Mouse (Mus musculus) embryo, embryonic 10.5 days (tissue): ENCODE measurements at regions not wholly inside any gene's neighbourhood (a gene's known extent, or its start where the extent isn't known, plus 50 kb on each side); places are given as distances from the start of the nearest gene placed in this dataset.
"Not testable (repeated sequence)": the region's sequence is repeated elsewhere in the genome, so short reads cannot be mapped to it uniquely, and the experiment has no call there.

ENCODE experiments used
- DNase-seq: peaks from one replicate; pipeline ENCODE4 v3.0.0-alpha.2; 2015; ENCODE audit warnings: low spot score

DNA sequence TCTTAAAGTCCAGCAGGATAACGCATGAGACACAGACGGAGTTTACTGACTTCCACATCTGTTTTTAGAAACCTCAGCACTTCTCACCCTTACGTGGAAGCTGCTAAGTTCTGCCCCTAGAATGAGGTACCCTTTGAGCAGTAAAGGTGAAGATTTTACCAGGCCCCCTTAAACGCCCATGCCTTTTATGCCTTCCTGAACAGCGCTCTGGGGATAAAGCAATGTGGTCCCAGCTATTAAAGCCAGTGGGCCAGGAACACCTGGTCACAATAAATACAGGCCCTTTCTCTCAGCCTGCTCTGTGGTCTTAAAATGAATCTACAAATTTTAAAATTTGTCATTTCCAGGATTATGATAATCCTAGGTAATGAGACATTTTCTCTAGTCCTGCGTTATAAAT, 57.9 kb downstream of the Llph start:
- DNase-seq: no peak

DNA sequence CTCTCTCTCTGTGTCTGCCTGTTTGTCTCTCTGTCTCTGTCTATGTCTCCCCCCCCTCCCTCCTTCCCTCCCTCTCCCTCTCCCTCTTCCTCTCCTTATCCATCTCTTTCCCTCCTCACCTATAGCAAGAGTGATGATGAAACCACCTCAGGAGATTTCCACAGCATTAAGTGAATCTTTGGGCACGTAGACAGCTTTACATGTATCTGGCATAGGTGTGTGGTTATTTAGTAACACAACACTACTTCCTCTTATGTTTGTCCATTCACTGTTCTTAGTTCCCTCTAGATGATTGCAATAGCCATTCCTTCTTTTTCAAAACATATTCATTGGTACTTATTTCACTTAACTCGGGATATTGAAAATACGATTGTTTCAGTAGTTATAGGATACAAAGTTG, 65.0 kb downstream of the Llph start:
- DNase-seq: no peak

DNA sequence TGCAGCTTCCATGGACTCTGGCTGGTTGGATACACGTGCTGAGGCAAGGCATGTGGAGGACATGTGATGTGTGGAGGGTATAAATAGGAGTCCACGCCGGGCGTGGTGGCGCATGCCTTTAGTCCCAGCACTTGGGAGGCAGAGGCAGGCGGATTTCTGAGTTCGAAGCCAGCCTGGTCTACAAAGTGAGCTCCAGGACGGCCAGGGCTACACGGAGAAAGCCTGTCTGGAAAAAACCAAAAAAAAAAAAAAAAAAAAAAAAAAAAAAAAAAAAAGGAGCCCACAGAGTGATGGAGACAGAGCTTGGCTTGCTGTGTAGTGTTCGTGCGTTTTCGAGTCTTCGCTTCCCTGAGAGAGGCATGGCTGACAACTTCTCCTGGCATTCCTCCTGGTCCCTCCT, 66.5 kb downstream of the Llph start:
- DNase-seq: not testable (repeated sequence)

DNA sequence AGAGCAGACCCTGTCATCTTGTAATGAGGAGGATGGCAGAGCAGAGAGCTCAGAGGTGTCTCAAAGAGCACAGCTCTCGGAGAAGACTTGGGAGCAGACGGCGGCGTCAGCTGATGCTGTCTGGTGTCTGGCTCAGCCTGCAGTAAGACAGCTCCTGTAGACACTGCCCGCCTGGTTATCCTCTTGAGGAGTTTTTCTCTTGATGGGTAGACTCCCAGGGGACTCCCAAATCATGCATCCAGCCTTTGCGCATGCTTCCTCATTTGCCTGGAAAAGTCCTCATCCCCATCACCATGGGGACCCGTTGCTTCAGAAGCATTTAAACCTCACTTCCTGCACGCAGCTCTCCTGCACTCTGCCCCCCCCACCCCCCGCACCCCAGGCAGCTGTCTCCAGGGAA, 67.6 kb downstream of the Llph start:
- DNase-seq: peak; percentile 54

DNA sequence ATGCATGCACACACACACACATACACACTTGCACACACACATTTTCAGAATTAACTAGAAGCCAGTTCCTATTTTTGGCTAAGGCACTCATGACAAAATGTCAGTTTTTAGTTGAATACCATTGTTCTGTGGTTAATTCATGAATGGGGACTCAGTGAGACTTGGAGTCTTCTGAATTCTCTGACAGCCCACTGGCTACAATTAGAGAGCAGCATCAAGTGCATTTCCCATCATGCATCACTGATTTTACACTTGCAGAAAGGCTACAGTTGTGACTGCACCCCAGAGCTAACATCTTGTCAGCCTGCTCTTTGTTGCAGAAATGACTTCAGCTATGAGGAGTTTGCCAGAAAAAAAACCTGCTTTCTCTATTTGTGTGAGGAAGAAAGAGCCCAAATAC, 70.4 kb downstream of the Llph start:
- no peak for DNase-seq

DNA sequence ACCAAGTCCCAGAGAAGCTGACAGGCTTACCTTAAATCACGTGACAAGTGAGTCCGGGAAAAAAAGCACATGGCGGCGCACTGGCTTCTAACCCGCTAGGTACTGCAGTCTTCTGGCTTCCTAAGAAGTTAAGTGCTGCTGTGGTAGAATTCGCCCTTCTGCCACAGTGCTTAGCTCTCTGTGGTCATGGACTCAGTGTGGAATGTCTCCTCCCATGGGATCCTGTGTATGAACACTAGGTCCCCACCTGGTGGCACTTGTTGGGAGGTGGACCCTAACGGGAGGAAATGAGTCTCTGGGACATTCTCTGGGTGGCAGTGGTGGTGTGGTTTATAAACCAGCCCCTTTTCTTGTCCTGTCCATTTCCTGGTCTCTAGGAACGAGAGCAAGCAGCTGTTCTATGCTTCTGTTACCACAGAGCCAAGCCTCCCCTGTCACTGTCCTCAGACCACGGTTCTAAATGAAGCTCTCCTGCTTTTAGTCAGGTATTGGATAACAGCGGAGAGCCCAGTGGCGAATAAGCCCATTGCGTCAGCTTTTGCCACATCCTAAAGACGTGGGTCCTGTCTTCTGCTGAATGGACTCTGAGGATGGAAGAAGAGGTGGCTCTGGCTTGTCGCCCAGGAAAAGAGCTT, 71.5 kb downstream of the Llph start:
- no peak for DNase-seq

DNA sequence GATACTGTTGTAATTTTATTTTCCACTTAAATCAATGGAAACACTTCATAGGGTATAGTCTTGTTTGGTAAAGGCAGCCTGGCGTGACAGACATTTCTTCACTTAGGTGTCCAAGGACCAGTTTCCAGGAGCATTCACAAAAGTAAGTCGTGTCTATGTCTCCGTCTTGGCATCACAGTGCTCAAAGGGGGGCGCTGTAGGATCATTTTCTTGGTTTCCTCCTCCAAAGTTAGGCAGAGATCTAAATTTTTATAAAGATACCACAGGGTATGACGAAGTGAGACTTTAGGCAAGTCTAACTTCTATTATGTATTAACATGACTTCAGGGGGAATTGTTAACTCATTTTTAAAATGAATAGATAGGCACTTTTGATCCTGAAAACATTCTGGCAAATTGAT, 79.1 kb downstream of the Llph start:
- DNase-seq: peak; percentile 75

DNA sequence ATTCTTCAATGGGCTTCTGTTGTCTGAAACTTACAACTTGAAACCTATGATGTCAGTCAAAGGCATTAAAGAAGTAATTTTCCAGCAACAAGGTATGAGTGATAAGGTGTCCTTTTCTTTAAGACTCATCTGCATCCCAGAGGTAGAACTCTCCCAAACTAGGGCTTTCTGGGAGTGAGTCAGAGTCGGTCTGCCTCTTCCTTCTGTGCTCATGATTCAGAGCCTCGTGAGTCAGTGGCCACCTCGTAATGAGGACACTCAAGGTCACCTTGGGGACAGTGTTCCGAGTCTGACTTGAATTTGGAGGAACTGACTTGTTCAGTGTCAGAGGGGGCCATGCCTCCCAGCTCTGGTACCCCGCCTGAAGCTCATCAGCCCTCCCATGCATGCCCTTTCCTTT, 81.8 kb downstream of the Llph start:
- DNase-seq: no peak
